Mouse (Mus musculus) heart, postnatal 36 days (tissue): ENCODE results near the gene Arrb2. TPM values are rescaled to one million over a fixed set of nuclear protein-coding genes. Genes with fewer than 3 reads are reported as not detected.
"Not testable (repeated sequence)": the region's sequence is repeated elsewhere in the genome, so short reads cannot be mapped to it uniquely, and the experiment has no call there.

Experiments used
- DNase-seq, 2 experiments: peaks; one replicate each; pipeline ENCODE4 v3.0.0; 2021 to 2022
- intact Hi-C: fragments of 180-260 bp; cut with DNase I; formaldehyde crosslinking; loops from one replicate; pipeline ENCODE4 v1.15.1; 2025
- total RNA-seq, 2 experiments: library from RNA; stranded (reverse); gene quantifications; 2 replicates each; pipeline ENCODE4 v1.2.3; 2021

The Arrb2 gene
- 10 to 100 TPM; 14.8 to 15.4 TPM for total RNA-seq

GRCm38 (mm10) chr11:70432048-70432894 lies at the start of gene Arrb2:
Gene Arrb2 (plus strand): TSS chr11:70432635.
- DNase-seq, result peak; percentile 98
- intact Hi-C loops, result loop anchor here (5.0 kb wide), 2 partner anchors 175 to 325 kb away; no protein-coding TSS in a partner anchor

- intact Hi-C loops, result no loop called here
- no peak for DNase-seq
These were observed 48.3 kb upstream of the Arrb2 start for GRCm38 (mm10) chr11:70384136-70384535.

GRCm38 (mm10) chr11:70387436-70387835 lies 45.0 kb upstream of the Arrb2 start:
- DNase-seq, result no peak
- intact Hi-C loops, result no loop called here

GRCm38 (mm10) chr11:70389421-70389820 lies 43.0 kb upstream of the Arrb2 start:
- no peak for DNase-seq
- intact Hi-C loops, result no loop called here

- peak; percentile 21 to 23 for DNase-seq
- intact Hi-C loops, result no loop called here
These were observed 28.8 kb upstream of the Arrb2 start for GRCm38 (mm10) chr11:70403598-70403997.

- intact Hi-C loops, result no loop called here
- DNase-seq, result peak; percentile 82 to 91
These were observed 22.7 kb upstream of the Arrb2 start, which contains the start of gene Pelp1 for GRCm38 (mm10) chr11:70409594-70410296. Gene Pelp1 (minus strand): TSS chr11:70410031.

- intact Hi-C loops, result no loop called here
- no peak for DNase-seq
These were observed 22.2 kb upstream of the Arrb2 start for GRCm38 (mm10) chr11:70410297-70410643.

GRCm38 (mm10) chr11:70412591-70412990 lies 19.8 kb upstream of the Arrb2 start:
- intact Hi-C loops, result no loop called here

GRCm38 (mm10) chr11:70413961-70414360 lies 18.5 kb upstream of the Arrb2 start:
- DNase-seq, result peak; percentile 74 to 82
- intact Hi-C loops, result loop anchor here (1.0 kb wide), 1 partner anchor 92 kb away; no protein-coding TSS in a partner anchor

More at GRCm38 (mm10) chr11:70412591-70412990, 19.8 kb upstream of the Arrb2 start:
- no peak for DNase-seq

- no peak for DNase-seq
- intact Hi-C loops, result no loop called here
These were observed 14.2 kb upstream of the Arrb2 start for GRCm38 (mm10) chr11:70418199-70418598.

- intact Hi-C loops, result no loop called here
- DNase-seq, result no peak
These were observed 12.9 kb upstream of the Arrb2 start for GRCm38 (mm10) chr11:70419486-70419885.

- not testable (repeated sequence) for DNase-seq
These were observed 5.8 kb upstream of the Arrb2 start for GRCm38 (mm10) chr11:70426598-70426997.

GRCm38 (mm10) chr11:70431574-70431973 lies 861 bp upstream of the Arrb2 start:
- intact Hi-C loops, result loop anchor here (1.0 to 5.0 kb wide), 3 partner anchors 75 to 326 kb away; no protein-coding TSS in a partner anchor
- DNase-seq, result no peak

More at GRCm38 (mm10) chr11:70426598-70426997, 5.8 kb upstream of the Arrb2 start:
- intact Hi-C loops, result not testable (repeated sequence)

- peak in 1 of 2 experiments; percentile 39 for DNase-seq
These were observed 597 bp downstream of the Arrb2 start for GRCm38 (mm10) chr11:70432895-70433568.

GRCm38 (mm10) chr11:70433569-70433943 lies 1.1 kb downstream of the Arrb2 start:
- intact Hi-C loops, result loop anchor here (1.0 to 5.0 kb wide), 3 partner anchors 17 to 324 kb away; no protein-coding TSS in a partner anchor
- DNase-seq, result no peak

More at GRCm38 (mm10) chr11:70432895-70433568, 597 bp downstream of the Arrb2 start:
- intact Hi-C loops, result loop anchor here (1.0 to 5.0 kb wide), 3 partner anchors 17 to 324 kb away; no protein-coding TSS in a partner anchor

- intact Hi-C loops, result loop anchor here (1.0 to 5.0 kb wide), 3 partner anchors 16 to 323 kb away; no protein-coding TSS in a partner anchor
- peak in 1 of 2 experiments; percentile 10 for DNase-seq
These were observed 1.5 kb downstream of the Arrb2 start for GRCm38 (mm10) chr11:70433951-70434350.

- intact Hi-C loops, result no loop called here
- DNase-seq, result no peak
These were observed 3.0 kb downstream of the Arrb2 start for GRCm38 (mm10) chr11:70435476-70435875.

- intact Hi-C loops, result no loop called here
- no peak for DNase-seq
These were observed 5.0 kb downstream of the Arrb2 start for GRCm38 (mm10) chr11:70437426-70437825.

GRCm38 (mm10) chr11:70438728-70439374 lies 6.4 kb downstream of the Arrb2 start:
- intact Hi-C loops, result no loop called here
- DNase-seq, result no peak

- no peak for DNase-seq
- intact Hi-C loops, result no loop called here
These were observed 8.2 kb downstream of the Arrb2 start for GRCm38 (mm10) chr11:70440637-70441036.
